Mouse (Mus musculus) c-Kit-positive CD71-positive TER-119-negative erythroid progenitor cells, embryonic 14.5 days (primary cell): ENCODE results near the gene Nip7.
"Not testable (repeated sequence)": the region's sequence is repeated elsewhere in the genome, so short reads cannot be mapped to it uniquely, and the experiment has no call there.

Experiments used
- DNase-seq: peaks from one replicate; pipeline ENCODE4 v3.0.0-alpha.2; 2013; ENCODE audit warnings: low read depth

The Nip7 gene

GRCm38 (mm10) chr8:107065511-107066496 is 9.1 kb downstream of the Nip7 start, which contains the start of gene Tmed6:
TSS of gene Tmed6 (minus strand) at chr8:107065644.
- peak; percentile 76 for DNase-seq

DNA sequence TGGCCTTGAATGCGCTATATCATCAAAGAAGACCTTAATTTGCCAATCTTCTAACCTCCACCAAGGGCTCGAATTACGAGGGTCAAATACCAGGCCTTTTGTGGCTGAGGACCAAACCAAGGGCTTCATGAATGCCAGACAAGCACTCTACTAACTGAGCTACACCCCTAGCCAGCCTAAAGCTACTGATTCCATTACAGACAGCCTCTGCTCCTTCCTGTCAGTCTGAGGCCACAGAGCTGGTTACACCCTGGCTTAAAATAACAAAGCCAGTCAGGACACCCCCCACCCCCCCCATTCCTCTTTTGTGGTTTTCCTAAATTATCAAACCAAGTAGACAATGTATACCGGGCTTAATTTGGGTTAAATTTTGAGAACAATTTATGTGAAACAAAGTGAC is 17.0 kb downstream of the Nip7 start:
- DNase-seq = no peak

DNA sequence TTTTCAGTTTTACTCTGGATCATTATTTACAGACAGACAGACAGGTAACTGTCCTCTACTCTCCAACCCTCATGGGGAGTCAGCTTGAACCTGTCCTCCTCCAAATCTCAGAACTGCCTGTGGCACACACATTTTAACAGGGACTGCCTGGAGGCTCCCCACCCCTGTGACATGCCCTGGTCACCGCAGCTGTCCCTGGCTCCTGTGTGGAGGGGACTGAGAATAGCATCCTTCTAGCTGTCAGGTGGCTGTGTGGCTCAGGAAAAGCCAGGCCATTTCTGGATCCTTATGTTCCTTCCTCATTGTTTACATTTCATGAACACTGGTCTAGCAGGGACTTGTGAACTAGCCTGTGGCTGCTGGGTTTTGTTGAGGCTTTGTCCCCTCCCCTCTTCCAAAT is 17.5 kb downstream of the Nip7 start:
- DNase-seq = no peak

DNA sequence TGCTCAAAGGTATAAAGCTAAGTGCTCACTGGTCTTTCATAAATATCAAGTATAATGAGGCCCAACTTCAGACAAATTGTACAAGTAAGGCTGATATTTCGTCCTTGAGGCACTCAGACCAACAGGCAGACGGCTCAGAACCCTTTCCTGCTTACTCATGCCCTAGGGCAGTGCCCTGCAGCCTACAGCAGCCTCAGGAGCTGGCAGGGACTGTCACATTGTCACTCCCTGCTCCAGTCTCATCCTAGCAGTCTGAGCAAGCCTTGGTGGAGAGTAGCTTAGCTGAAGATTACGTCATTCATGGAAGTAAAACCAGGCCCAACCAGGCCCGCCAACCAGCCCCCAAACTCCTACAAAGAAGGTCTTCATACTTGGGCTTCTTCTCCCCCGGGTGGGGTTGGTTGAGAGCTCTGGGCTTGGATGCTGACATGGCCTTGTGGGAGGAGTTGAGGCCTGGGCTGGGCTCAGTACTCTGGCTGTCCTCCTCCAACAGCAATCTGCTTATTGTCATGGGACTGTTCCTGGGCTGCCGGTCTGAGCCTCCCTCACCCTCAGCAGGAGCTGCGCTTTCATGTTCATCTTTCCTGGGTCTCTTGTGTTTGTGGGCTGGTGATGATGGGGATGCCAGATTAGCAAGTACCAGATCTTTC is 19.7 kb downstream of the Nip7 start:
- DNase-seq = no peak

- no peak for DNase-seq
These were observed 28.7 kb downstream of the Nip7 start for GRCm38 (mm10) chr8:107085358-107085757.

DNA sequence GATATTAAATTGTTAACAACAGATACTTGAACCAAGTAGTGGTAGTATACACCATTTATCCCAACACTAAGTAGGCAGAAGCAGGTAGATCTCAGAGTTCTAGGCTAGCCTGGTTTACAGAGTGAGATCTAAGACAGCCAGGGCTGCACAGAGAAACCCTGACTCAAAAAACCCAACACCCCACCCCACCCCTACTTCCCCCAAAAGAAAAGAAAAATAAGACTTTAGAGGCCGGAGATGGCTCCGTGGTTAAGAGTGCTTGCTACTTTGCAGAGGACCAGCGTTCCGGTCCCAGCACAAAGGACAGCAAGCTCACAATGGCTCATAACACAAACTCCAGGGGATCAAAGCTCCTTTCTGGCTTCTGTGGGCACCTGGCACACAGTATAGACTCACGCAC is 29.3 kb downstream of the Nip7 start:
- no peak for DNase-seq

DNA sequence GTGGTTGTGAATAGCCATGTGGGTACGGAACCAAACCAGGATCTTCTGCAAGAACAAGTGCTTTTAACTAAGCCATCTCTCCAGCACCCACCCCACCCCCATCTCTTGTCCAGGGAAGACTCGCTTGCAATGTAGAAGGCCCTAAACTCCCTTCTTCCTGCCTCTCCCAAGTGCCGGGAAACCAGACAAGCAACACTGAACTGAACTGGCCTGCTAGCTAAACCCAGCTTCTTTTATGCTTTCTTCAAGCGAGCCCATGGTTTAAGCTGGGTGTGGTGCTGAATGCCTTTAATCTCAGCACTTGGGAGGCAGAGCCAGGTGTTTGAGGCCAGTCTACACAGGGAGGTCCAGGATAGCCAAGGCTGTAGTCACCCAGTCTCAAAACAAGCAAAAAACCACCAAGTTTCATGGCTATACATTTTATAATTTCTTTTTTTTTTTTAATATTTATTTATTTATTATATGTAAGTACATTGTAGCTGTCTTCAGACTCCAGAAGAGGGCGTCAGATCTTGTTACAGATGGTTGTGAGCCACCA is 31.9 kb downstream of the Nip7 start:
- no peak for DNase-seq

- DNase-seq = no peak
These were observed 33.9 kb downstream of the Nip7 start for GRCm38 (mm10) chr8:107090531-107090930.

DNA sequence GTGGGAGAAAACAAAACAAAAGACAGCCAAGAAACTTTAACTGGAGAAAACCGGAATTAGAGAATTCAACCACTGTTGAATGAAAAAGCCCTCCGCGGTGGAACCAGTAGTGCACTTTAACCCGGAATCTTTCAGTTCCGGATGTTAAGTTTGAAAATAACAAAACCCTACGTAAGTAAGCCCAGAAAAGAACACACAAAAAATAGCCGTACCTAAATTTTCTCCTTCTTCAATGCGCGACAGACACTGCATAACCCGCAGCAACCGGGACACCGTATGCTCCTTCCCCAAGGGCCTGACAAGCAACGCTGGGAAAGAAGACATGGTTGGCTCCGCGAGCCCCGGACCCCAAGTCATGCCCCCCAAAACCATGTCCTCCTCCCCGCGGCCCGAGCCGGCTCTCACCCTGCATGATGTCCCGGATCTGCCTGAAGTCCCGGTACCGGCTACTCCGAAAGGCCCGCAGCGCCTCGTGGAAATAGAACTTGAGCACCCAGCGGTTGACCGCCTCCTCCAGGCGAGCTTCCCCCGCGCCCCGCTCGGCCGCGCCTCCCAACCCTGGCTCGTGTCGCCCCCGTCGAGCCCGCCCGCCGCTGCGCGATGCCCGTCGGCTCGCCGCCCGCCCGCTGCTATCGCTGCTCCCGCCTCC is 39.2 kb downstream of the Nip7 start:
- no peak for DNase-seq

DNA sequence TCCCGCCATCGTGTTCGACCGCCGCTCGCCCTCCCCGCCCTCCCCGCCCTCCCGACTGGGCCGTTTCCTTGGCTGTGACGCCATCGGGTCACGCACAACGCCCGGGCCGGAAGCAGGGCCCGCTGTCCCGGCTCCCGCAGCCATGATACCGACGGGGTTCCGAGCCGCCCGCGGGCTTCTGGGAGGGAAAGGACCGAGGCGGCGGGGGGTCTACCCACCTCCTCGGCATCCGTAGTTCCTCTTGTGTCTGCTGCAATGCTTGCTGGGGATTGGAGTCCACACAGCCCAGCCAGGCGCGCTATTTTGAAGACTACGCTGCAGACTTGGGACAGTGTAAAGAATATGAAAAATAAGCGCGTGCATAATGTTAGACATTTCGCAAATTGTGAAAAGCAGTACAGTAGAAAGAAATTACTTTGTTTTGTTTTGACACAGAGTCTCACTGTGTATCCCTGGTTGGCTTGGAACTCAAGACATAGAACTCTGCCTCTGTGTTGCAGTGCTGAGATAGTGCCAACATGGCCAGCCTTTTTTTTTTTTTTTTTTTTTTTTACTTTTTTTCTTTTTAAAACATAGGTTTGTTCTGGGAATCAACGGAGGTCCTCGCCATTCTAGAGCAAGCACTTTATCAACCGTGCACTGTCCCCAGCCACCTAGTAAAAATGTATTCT is 39.8 kb downstream of the Nip7 start, which contains the start of gene Terf2:
TSS of gene Terf2 (minus strand) at position 182 of the 671 bp plus-strand sequence.
- DNase-seq = peak; percentile 87

DNA sequence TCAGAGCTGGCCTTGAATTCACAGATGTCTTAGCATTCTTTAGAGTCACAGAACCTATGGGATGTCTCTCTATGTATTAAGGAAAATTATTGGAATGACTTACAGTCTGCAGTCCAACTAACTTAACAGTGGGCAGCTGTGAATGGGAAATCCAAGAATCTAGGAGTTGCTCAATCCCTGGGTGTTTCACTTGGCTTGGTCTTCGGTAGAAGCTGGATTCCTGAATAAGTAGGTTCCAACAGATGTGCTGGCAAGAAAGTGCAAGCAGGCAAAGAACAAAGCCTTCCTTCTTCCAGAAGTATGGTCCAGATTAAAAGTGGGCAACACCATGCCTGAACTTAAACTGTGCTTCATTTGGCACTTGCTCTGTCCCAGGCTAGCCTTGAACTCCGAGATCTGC is 44.0 kb downstream of the Nip7 start:
- no peak for DNase-seq

GRCm38 (mm10) chr8:107104547-107104946 is 47.9 kb downstream of the Nip7 start:
- DNase-seq = no peak

GRCm38 (mm10) chr8:107108089-107108488 is 51.4 kb downstream of the Nip7 start:
- not testable (repeated sequence) for DNase-seq

DNA sequence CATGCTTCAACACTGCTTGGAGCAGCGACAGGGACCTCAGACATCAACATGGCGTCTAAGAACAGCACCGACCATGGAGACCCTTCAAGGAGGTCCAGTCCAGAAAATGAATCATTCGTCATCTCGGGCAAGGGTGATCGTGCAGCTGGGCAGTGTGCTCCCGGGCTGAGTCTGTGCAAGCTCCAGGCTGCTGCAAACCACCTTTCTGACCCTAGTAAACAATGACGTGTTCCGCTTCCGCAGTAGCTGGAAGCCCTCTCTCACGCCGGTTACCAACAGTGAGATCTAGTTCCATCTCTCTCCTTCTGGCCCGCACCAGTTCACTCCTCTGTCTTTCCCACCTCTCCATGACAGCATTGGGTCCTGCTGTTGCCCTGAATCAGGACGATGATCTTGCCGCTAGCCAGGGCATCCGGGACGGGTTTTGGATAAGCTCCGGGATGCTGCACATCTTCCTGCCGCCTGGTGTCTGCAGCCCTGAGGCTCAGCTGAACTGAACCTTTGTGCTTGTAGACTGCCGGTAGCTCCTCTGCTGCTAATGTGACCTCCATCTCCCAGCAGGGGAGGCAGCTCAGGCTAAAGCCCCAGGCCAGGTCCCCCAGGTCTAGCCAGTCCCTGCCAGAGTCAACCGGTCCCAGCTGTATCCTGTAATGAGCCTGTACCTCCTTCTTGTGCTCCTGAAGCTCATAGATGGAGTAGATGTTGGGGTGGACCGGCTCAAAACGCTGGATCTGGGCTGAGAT is 52.5 kb downstream of the Nip7 start:
- DNase-seq = no peak

DNA sequence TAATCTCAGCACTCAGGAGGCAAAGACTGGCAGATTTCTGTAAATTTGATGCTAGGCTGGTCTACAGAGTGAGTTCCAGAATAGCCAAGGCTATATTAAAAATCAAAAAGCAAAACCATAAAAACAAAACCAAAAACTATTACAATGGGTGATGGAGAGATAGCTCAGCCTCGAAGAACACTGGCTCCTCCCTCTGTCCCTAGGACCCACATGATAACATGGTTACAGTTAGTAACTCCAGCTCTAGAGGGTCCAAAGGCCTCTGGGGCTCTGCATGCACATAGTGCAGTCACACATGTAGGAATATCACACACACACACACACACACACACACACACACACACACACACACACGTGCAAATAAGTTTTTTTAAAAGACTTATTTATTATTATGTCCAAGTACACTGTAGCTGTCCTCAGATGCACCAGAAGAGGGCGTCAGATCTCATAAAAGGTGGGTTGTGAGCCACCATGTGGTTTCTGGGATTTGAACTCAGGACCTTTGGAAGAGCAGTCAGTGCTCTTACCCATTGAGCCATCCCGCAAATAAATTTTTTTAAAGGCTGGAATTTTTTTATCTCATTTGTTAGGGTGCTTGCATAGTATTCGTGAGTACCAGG is 53.2 kb downstream of the Nip7 start:
- no peak for DNase-seq
